Mouse (Mus musculus) urinary bladder, postnatal 10 days (tissue): ENCODE data around the gene Zfp652.
"Not testable (repeated sequence)": the region's sequence is repeated elsewhere in the genome, so short reads cannot be mapped to it uniquely, and the experiment has no call there.

ENCODE experiments used
- DNase-seq: peaks from one replicate; pipeline ENCODE4 v3.0.0; 2022; ENCODE audit warnings: low spot score

Gene Zfp652

GRCm38 (mm10) chr11:95857716-95858527 is 145.4 kb downstream of the Zfp652 start:
- DNase-seq = no peak

- peak; percentile 89 for DNase-seq
Measured at GRCm38 (mm10) chr11:95858528-95859467, 146.3 kb downstream of the Zfp652 start.

- DNase-seq = no peak
Measured at GRCm38 (mm10) chr11:95859468-95859855, 147.0 kb downstream of the Zfp652 start.

GRCm38 (mm10) chr11:95860071-95860490 is 147.6 kb downstream of the Zfp652 start:
- DNase-seq = no peak

GRCm38 (mm10) chr11:95861397-95861796 is 148.9 kb downstream of the Zfp652 start:
- no peak for DNase-seq

GRCm38 (mm10) chr11:95869442-95869841 is 157.0 kb downstream of the Zfp652 start:
- no peak for DNase-seq

GRCm38 (mm10) chr11:95869918-95870470 is 157.5 kb downstream of the Zfp652 start:
- DNase-seq = no peak

- no peak for DNase-seq
Measured at GRCm38 (mm10) chr11:95875804-95876203, 163.3 kb downstream of the Zfp652 start.

- no peak for DNase-seq
Measured at GRCm38 (mm10) chr11:95876296-95876695, 163.8 kb downstream of the Zfp652 start.

GRCm38 (mm10) chr11:95879861-95880260 is 167.4 kb downstream of the Zfp652 start:
- not testable (repeated sequence) for DNase-seq
